Comparison of ENCODE assay signal across 7 mouse cellular contexts in the genomic region with DNA sequence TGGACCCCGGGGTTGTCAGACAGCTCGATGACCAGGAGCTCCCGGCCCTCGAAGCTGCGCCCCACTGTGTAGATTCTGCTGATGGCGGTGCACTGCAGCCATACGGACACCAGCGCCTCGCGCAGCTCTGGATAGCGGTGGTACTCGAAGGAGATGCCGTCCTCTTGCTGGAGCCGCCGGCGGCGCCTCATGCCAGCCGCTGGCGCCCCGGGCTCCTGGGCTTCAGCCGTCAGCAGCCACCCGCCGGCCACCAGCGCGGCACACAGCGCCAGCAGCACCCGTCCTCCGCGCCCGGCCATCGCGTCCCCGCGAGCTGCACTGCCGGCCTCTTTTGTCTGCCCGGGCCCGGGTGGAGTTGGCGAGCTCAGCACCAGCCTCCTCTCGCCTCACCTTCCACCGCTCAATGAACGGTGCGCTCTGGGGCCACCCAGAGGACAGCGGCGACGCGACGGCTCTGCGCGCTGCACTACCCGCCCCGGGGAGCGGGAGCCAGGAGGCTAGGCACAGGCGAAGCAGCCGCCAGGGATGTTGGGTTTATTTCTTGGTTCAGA. TPM values are rescaled to one million over a fixed set of nuclear protein-coding genes. Genes with fewer than 3 reads are reported as not detected.
DNase-seq lines count a peak whose midpoint lies in the region; ATAC-seq and TF ChIP-seq lines count a peak whose summit lies in the region.

A gene (minus strand): TSS at position 404 of the 551 bp plus-strand sequence.

- TF ChIP-seq POLR2A in bone marrow macrophage, adult 2 months (IDR thresholded peaks at IDR 0.05; ENCODE audit: borderline replicate concordance, low read depth, low read length) = no peak
- no peak for TF ChIP-seq POLR2A in kidney, adult 2 months (IDR thresholded peaks at IDR 0.05; ENCODE audit: low read depth, low read length)
- TF ChIP-seq POLR2A in small intestine, adult 2 months (IDR thresholded peaks at IDR 0.05; ENCODE audit: low read depth, low read length) = no peak

- peak within 1 kb of the TSS; percentile 85 for H3K4me2 ChIP-seq in embryonic facial prominence, embryonic 14.5 days (ENCODE audit: low read depth, low read length)

- WGBS in embryonic facial prominence, embryonic 14.5 days = 0% methylated on average over 21 of the region's 54 CpGs
- under 1% methylated on average over 54 of the region's 54 CpGs for WGBS in kidney, adult 2 months
- under 1% methylated on average over 54 of the region's 54 CpGs for WGBS in midbrain, embryonic 10.5 days
- WGBS in small intestine, adult 2 months = 1% methylated on average over 54 of the region's 54 CpGs

- intact Hi-C loops in left cerebral cortex, postnatal 4 days (cut with DNase I) = no loop called here

- peak within 1 kb of the TSS; percentile 82 for H3K9ac ChIP-seq in embryonic facial prominence, embryonic 14.5 days (ENCODE audit: low read depth, low read length)

- H3K9me3 ChIP-seq in embryonic facial prominence, embryonic 14.5 days (ENCODE audit: control insufficient read depth, low read length) = no peaks in the 10 kb centered on the region
- no peaks in the 10 kb centered on the region for H3K9me3 ChIP-seq in midbrain, embryonic 10.5 days (replicated peaks)

- no peaks in the 10 kb centered on the region for H3K27me3 ChIP-seq in embryonic facial prominence, embryonic 14.5 days (replicated peaks; ENCODE audit: control insufficient read depth, insufficient read depth, low read length)
- H3K27me3 ChIP-seq in kidney, adult 2 months (replicated peaks; ENCODE audit: control insufficient read depth, insufficient read depth, low read length) = no peaks in the 10 kb centered on the region
- peaks cover 17% of the 10 kb centered on the region for H3K27me3 ChIP-seq in midbrain, embryonic 10.5 days (ENCODE audit: low read depth, poor library complexity, severe bottlenecking)
- peaks cover 11% of the 10 kb centered on the region for H3K27me3 ChIP-seq in small intestine, adult 2 months (ENCODE audit: control insufficient read depth, insufficient read depth, low read length)

- no peak for TF ChIP-seq CTCF in bone marrow macrophage, adult 2 months (IDR thresholded peaks at IDR 0.05; ENCODE audit: low read depth, low read length)
- TF ChIP-seq CTCF in kidney, adult 2 months (conservative IDR thresholded peaks at IDR 0.05; ENCODE audit: insufficient read depth, insufficient read length, low read depth, low read length) = peak; percentile 58
- peak; percentile 11; the same call in 1 of the 2 replicates for TF ChIP-seq CTCF in small intestine, adult 2 months (IDR thresholded peaks at IDR 0.05; ENCODE audit: extremely low read depth, insufficient read length, insufficient replicate concordance, low read depth, low read length)

- H3K4me3 ChIP-seq in bone marrow macrophage, adult 2 months (ENCODE audit: insufficient read depth, low read length) = peak within 1 kb of the TSS; percentile 65
- peak within 1 kb of the TSS; percentile 69 for H3K4me3 ChIP-seq in embryonic facial prominence, embryonic 14.5 days (ENCODE audit: low read depth, low read length)
- H3K4me3 ChIP-seq in kidney, adult 2 months (ENCODE audit: insufficient read depth, low read depth, low read length) = peak within 1 kb of the TSS; percentile 26
- peak within 1 kb of the TSS; percentile 77 for H3K4me3 ChIP-seq in midbrain, embryonic 10.5 days
- H3K4me3 ChIP-seq in small intestine, adult 2 months (ENCODE audit: low read depth, low read length) = peak within 1 kb of the TSS; percentile 58

- no peaks in the 10 kb centered on the region for H3K36me3 ChIP-seq in embryonic facial prominence, embryonic 14.5 days (ENCODE audit: control insufficient read depth, insufficient read depth, low read length)
- no peaks in the 10 kb centered on the region for H3K36me3 ChIP-seq in kidney, adult 2 months (ENCODE audit: control insufficient read depth, insufficient read depth, low read length)
- 0 out of 2 replicates have a peak, but pooled peaks cover 4% of the 10 kb centered on the region for H3K36me3 ChIP-seq in midbrain, embryonic 10.5 days
- H3K36me3 ChIP-seq in small intestine, adult 2 months (ENCODE audit: control insufficient read depth, insufficient read depth, low read length) = no peaks in the 10 kb centered on the region

- no peak within 1 kb of the TSS for H3K27ac ChIP-seq in bone marrow macrophage, adult 2 months (ENCODE audit: insufficient read depth, low read depth, low read length)
- H3K27ac ChIP-seq in embryonic facial prominence, embryonic 14.5 days (replicated peaks; ENCODE audit: low read depth, low read length) = peak within 1 kb of the TSS; percentile 87
- no peak within 1 kb of the TSS for H3K27ac ChIP-seq in kidney, adult 2 months (ENCODE audit: insufficient read depth, low read depth, low read length)
- H3K27ac ChIP-seq in midbrain, embryonic 10.5 days (replicated peaks) = peak within 1 kb of the TSS; percentile 98
- H3K27ac ChIP-seq in small intestine, adult 2 months (ENCODE audit: insufficient read depth, low read depth, low read length) = no peak within 1 kb of the TSS

- peaks cover 8% of the 10 kb centered on the region for H3K4me1 ChIP-seq in bone marrow macrophage, adult 2 months (ENCODE audit: control insufficient read depth, insufficient read depth, low read length)
- peaks cover 13% of the 10 kb centered on the region for H3K4me1 ChIP-seq in embryonic facial prominence, embryonic 14.5 days (ENCODE audit: control insufficient read depth, insufficient read depth, low read length)
- peaks cover 3% of the 10 kb centered on the region; the same call in 1 of the 2 replicates for H3K4me1 ChIP-seq in kidney, adult 2 months (ENCODE audit: control insufficient read depth, insufficient read depth, low read length)
- peaks cover 34% of the 10 kb centered on the region for H3K4me1 ChIP-seq in midbrain, embryonic 10.5 days
- peaks cover 3% of the 10 kb centered on the region; the same call in 1 of the 2 replicates for H3K4me1 ChIP-seq in small intestine, adult 2 months (ENCODE audit: control insufficient read depth, insufficient read depth, insufficient read length, low read length)

- ATAC-seq in embryonic facial prominence, embryonic 14.5 days (ENCODE audit: low read depth) = peak; percentile 98

- peak; percentile 91 for DNase-seq in embryonic facial prominence, embryonic 14.5 days (ENCODE audit: low spot score)
- DNase-seq in heart, adult 8-10 months (ENCODE audit: low spot score) = peak; percentile 67
- DNase-seq in kidney, adult 2 months = peak; percentile 81
- peak; percentile 91 for DNase-seq in left cerebral cortex, postnatal 4 days
- peak; percentile 91 for DNase-seq in midbrain, embryonic 10.5 days (ENCODE audit: low spot score)

RNA-seq across cellular contexts. Expression of the gene that starts here (rescaled TPM):
- polyA plus RNA-seq in bone marrow macrophage, adult 2 months (2012; ENCODE audit: insufficient read depth, insufficient read length, missing spikeins) = 1.4 and 1.8 TPM in 2 replicates
- polyA plus RNA-seq in embryonic facial prominence, embryonic 14.5 days (2014; fragmentation: Nextera tagmentation; extraction: Ambion mirVana) = 204 and 228 TPM in 2 replicates
- total RNA-seq in heart, adult 8-10 months (2022) = 100 to 1,000 TPM; 257 to 289 (median 273) TPM
- 15.8 and 18.5 TPM in 2 replicates for polyA plus RNA-seq in kidney, adult 2 months (2012; rRNA removed)
- total RNA-seq in left cerebral cortex, postnatal 4 days (2021) = 100 to 1,000 TPM; 839 to 915 TPM
- 163 and 215 TPM in 2 replicates for polyA plus RNA-seq in midbrain, embryonic 10.5 days (2016; fragmentation: Nextera tagmentation; extraction: Ambion mirVana)
- 24.5 and 56.7 TPM in 2 replicates for polyA plus RNA-seq in small intestine, adult 2 months (2012; rRNA removed)

Comparison
In these comparisons a context has a peak if more than half of its experiments do, and no peak if none do; other contexts are left out.
1. H3K27ac ChIP-seq: peak in embryonic facial prominence, embryonic 14.5 days (single experiment) and midbrain, embryonic 10.5 days (single experiment); none in bone marrow macrophage, adult 2 months (single experiment), kidney, adult 2 months (single experiment) and small intestine, adult 2 months (single experiment).
2. H3K4me3 ChIP-seq: peak in every context shown above with its lines; median percentile 77 in midbrain, embryonic 10.5 days; 69 in embryonic facial prominence, embryonic 14.5 days; 65 in bone marrow macrophage, adult 2 months; 58 in small intestine, adult 2 months; 26 in kidney, adult 2 months.
3. Peak in every context shown above with its lines, with median percentiles within 50 percentile points of each other: DNase-seq.